Comparison of ENCODE assay signal across 8 mouse cellular contexts in the genomic region with DNA sequence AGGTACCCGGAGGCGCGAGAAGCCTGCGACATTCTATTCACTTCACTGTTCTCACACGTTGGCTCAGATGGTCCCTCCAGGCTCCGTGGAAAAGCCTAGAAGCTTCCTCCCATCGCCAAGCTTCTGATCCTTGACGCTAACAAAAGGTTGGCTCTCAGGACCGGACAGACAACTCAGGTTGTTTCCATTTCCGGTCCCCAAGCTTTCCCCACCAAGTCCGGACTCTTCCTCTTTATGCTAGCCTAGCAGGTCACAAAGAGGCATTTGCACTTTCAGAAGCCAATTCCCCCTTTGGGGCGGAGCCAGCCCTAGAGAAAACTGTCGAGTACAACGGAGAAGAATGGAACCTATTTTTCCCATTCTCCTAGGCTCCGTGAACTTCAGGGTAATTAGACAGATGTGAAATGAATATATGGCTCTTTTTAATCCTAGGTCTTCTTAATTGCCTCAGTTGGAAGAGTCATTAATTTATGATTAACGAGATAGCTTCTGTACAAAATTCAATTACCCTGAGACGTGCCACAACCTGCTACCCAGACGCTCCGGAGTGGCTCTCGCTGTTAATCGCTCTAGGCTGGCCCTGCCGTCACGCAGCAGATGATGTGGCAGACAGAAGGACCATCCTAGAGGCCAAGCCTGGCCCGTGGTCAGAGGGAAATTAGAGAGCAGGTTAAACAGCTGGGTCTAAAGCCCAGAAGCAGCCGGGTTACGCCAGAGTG.
DNase-seq lines count a peak whose midpoint lies in the region; ATAC-seq and TF ChIP-seq lines count a peak whose summit lies in the region.

No protein-coding gene starts in this region.

- H3K27ac ChIP-seq in forebrain, postnatal 0 days (ENCODE audit: low read depth, low read length): peak overlapping the region; percentile 47; the same call in 1 of the 2 replicates
- H3K27ac ChIP-seq in limb, embryonic 15.5 days: no peak overlapping the region
- H3K27ac ChIP-seq in midbrain, postnatal 0 days (ENCODE audit: low read depth, low read length): no peak overlapping the region

- H3K36me3 ChIP-seq in forebrain, postnatal 0 days (ENCODE audit: insufficient read depth): no peaks in the 10 kb centered on the region
- no peaks in the 10 kb centered on the region for H3K36me3 ChIP-seq in limb, embryonic 15.5 days
- H3K36me3 ChIP-seq in midbrain, postnatal 0 days (ENCODE audit: insufficient read depth, low read length): no peaks in the 10 kb centered on the region

- peak; percentile 22 for DNase-seq in right cerebral cortex, postnatal 4 days
- DNase-seq in right cerebral cortex, adult 2 months (ENCODE audit: low spot score in 2 of 2): no peak
- peak; percentile 47 for DNase-seq in forebrain, postnatal 0 days
- DNase-seq in midbrain, postnatal 0 days (ENCODE audit: low spot score): peak; percentile 64
- no peak for DNase-seq in urinary bladder, adult 2 months (ENCODE audit: low spot score)

- no peaks in the 10 kb centered on the region for H3K9me3 ChIP-seq in forebrain, postnatal 0 days (ENCODE audit: low read length)
- no peaks in the 10 kb centered on the region for H3K9me3 ChIP-seq in limb, embryonic 15.5 days
- H3K9me3 ChIP-seq in midbrain, postnatal 0 days (ENCODE audit: low read length): no peaks in the 10 kb centered on the region

- WGBS in forebrain, postnatal 0 days: 14% methylated on average over 26 of the region's 26 CpGs
- WGBS in limb, embryonic 15.5 days: 22% methylated on average over 26 of the region's 26 CpGs
- WGBS in midbrain, postnatal 0 days: 46% methylated on average over 26 of the region's 26 CpGs

- peaks cover 14% of the 10 kb centered on the region; the same call in 1 of the 2 replicates for H3K4me1 ChIP-seq in forebrain, postnatal 0 days (ENCODE audit: insufficient read depth)
- peaks cover 20% of the 10 kb centered on the region for H3K4me1 ChIP-seq in limb, embryonic 15.5 days
- H3K4me1 ChIP-seq in midbrain, postnatal 0 days (ENCODE audit: insufficient read depth, low read length): 0 out of 2 replicates have a peak, but pooled peaks cover 3% of the 10 kb centered on the region

- ATAC-seq in forebrain, postnatal 0 days: peak; percentile 72; the same call in 1 of the 2 replicates
- peak; percentile 32 to 60; a peak in 2 of 4 replicates for ATAC-seq in hematopoietic stem cell, adult 5-6 weeks (replicated peaks in 1 of 2; ENCODE audit: insufficient read depth in 1 of 2, low FRiP score in 2 of 2, low TSS enrichment in 1 of 2, low read depth in 1 of 2, poor library complexity in 2 of 2, severe bottlenecking in 2 of 2)
- no peak for ATAC-seq in limb, embryonic 15.5 days (ENCODE audit: insufficient number of reproducible peaks, low FRiP score, low TSS enrichment, low read depth)
- no peak for ATAC-seq in midbrain, postnatal 0 days (ENCODE audit: low FRiP score)
- no peak for ATAC-seq in monocyte, adult 5-6 weeks (replicated peaks; ENCODE audit: insufficient number of reproducible peaks, low FRiP score, low TSS enrichment, poor library complexity, severe bottlenecking)

- H3K9ac ChIP-seq in forebrain, postnatal 0 days: no peak overlapping the region
- no peak overlapping the region for H3K9ac ChIP-seq in limb, embryonic 15.5 days
- no peak overlapping the region for H3K9ac ChIP-seq in midbrain, postnatal 0 days (replicated peaks; ENCODE audit: low read length, poor library complexity, severe bottlenecking)

- TF ChIP-seq CTCF in forebrain, postnatal 0 days (IDR thresholded peaks at IDR 0.05; ENCODE audit: low read depth): no peak
- TF ChIP-seq CTCF in midbrain, postnatal 0 days (IDR thresholded peaks at IDR 0.05): no peak

- no peaks in the 10 kb centered on the region for H3K27me3 ChIP-seq in forebrain, postnatal 0 days (ENCODE audit: insufficient read depth, low read length)
- no peaks in the 10 kb centered on the region for H3K27me3 ChIP-seq in limb, embryonic 15.5 days
- no peaks in the 10 kb centered on the region for H3K27me3 ChIP-seq in midbrain, postnatal 0 days (ENCODE audit: insufficient read depth, low read length)

- H3K4me3 ChIP-seq in forebrain, postnatal 0 days (ENCODE audit: low read depth, low read length): no peak overlapping the region
- H3K4me3 ChIP-seq in limb, embryonic 15.5 days: no peak overlapping the region
- no peak overlapping the region for H3K4me3 ChIP-seq in midbrain, postnatal 0 days (ENCODE audit: low read depth, low read length)

- peak overlapping the region; percentile 20; the same call in 1 of the 2 replicates for H3K4me2 ChIP-seq in forebrain, postnatal 0 days (ENCODE audit: low read depth)
- peak overlapping the region; percentile 31; the same call in 1 of the 2 replicates for H3K4me2 ChIP-seq in limb, embryonic 15.5 days
- no peak overlapping the region for H3K4me2 ChIP-seq in midbrain, postnatal 0 days (ENCODE audit: low read depth, low read length, poor library complexity, severe bottlenecking)

Comparison
In these comparisons a context has a peak if more than half of its experiments do, and no peak if none do; other contexts are left out.
1. DNase-seq: peak in right cerebral cortex, postnatal 4 days (single experiment), forebrain, postnatal 0 days (single experiment) and midbrain, postnatal 0 days (single experiment); none in right cerebral cortex, adult 2 months (0 of 2) and urinary bladder, adult 2 months (single experiment).
2. ATAC-seq: peak in forebrain, postnatal 0 days (single experiment) and hematopoietic stem cell, adult 5-6 weeks (2 of 2); none in limb, embryonic 15.5 days (single experiment), midbrain, postnatal 0 days (single experiment) and monocyte, adult 5-6 weeks (single experiment).